Mouse (Mus musculus) spleen, adult 2 months (tissue): ENCODE data around the gene Gm49322.

ENCODE experiments used
- CTCF ChIP-seq: fragments of 200-500 bp; IDR thresholded peaks from 2 replicates; pipeline ENCODE4 v1.5.1; 2011; ENCODE audit warnings: mild to moderate bottlenecking, inconsistent platforms; ENCODE audit not compliant: insufficient read depth, insufficient read length, insufficient replicate concordance; ENCODE audit errors: extremely low read depth
- POLR2A ChIP-seq: fragments of 200-500 bp; IDR thresholded peaks from 2 replicates; pipeline ENCODE4 v1.6.1; 2011; ENCODE audit warnings: low read depth, low read length, inconsistent platforms

DNA sequence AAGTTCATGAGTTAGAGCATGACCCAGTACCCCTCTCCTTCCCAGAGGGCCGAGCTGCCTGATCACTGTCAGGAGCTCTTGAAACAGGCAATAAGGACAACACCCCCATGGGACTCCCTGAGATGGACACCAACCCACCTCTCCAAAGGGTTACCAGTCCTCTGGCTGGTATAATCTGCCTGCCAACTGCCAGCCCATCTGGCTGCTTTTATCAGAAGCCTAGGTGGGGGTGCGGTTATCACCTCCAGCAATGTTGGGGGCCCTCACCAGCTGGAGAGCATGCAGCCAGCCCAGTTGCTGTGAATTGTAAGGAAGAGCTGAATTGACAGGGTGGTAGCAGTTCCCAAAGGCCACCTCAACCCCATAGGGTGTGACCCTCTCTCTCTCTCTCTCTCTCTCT, 33.3 kb upstream of the Gm49322 start:
- no peak for TF ChIP-seq POLR2A
- no peak for TF ChIP-seq CTCF
